Mouse (Mus musculus) thymus, adult 2 months (tissue): ENCODE measurements around the gene Cep290.

Experiments used
- CTCF ChIP-seq: fragments of 200-500 bp; IDR thresholded peaks from 2 replicates; pipeline ENCODE4 v1.5.1; 2012; ENCODE audit warnings: mild to moderate bottlenecking, control low read depth, low read length, moderate library complexity, borderline replicate concordance; ENCODE audit not compliant: control insufficient read depth, poor library complexity, insufficient read depth; ENCODE audit errors: extremely low read depth
- POLR2A ChIP-seq: fragments of 200-500 bp; IDR thresholded peaks from 2 replicates; pipeline ENCODE4 v1.6.1; 2012; ENCODE audit warnings: mild to moderate bottlenecking, low read length, control low read depth, moderate library complexity; ENCODE audit not compliant: control insufficient read depth, poor library complexity, insufficient read depth; ENCODE audit errors: extremely low read depth

DNA sequence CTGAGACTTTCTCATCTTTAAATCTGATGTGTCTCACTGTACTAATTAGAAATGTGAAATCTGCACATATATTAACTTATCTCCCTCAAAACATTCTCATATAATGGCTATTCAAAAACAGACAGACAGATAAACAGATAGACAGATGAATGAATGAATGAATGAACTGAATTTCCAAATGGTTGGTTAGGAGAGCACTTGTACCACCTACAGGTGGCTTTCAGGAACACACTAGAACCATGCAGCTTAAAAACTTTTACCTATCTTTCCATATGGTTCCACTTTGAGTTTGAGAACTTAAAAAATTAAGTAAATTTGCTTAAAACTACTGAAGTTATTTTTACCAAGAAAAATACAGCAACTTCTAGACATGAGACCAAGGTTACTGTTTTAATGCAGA is 38.0 kb upstream of the Cep290 start:
- TF ChIP-seq POLR2A (no peak), CTCF (no peak)
